Mouse (Mus musculus) C2C12 (cell line): ENCODE results near the gene Plagl1.

Source experiments
- CTCF ChIP-seq: IDR thresholded peaks from one replicate; pipeline ENCODE4 v1.5.1; 2011; ENCODE audit not compliant: control insufficient read depth, insufficient read depth, insufficient read length
- MYOG ChIP-seq: IDR thresholded peaks from one replicate; pipeline ENCODE4 v1.6.1; 2011; ENCODE audit not compliant: control insufficient read depth, insufficient read length; ENCODE audit errors: extremely low read depth

- TF ChIP-seq CTCF (no peak), MYOG (no peak)
These were observed 91.0 kb downstream of the Plagl1 start for GRCm38 (mm10) chr10:13151353-13151752.
